30 mouse cellular contexts compared by ENCODE assay signal in the genomic region with DNA sequence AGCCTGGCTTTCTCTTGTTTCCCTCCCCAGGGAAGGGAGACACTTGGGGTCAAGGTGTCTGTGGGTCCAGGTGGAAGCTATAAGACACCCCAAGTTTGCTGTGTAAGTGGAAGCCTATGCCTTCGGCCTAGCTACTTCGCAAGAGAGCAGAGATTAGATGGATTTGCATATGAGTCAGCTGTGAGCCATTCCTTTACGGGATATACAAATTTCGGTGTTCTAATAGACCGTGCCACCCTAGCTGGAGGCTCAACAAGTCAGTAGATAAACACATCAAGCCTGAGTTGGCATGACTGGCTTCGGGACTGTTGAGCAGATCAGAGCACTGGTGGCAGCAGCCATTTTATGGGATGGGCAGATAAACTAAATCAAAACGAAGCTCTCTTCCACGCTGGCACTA. TPM values are rescaled to one million over a fixed set of nuclear protein-coding genes. Genes with fewer than 3 reads are reported as not detected.
"Had no signal": no experiment of that assay in that cellular context is flagged by ENCODE, and none has a peak within 500 bp of the region (broad histone marks: within the 10 kb centered on the region; RNA-seq: fewer than 3 reads in every experiment).

No protein-coding gene starts in this region.

- H3K27ac ChIP-seq: gastrocnemius, adult 2 months; hindbrain, embryonic 10.5 days; hindbrain, embryonic 12.5 days; hindbrain, embryonic 14.5 days; intestine, embryonic 15.5 days; layer of hippocampus, adult 2 months; limb, embryonic 13.5 days; limb, embryonic 15.5 days; liver, embryonic 12.5 days; liver, embryonic 14.5 days had no signal

- H3K9me3 ChIP-seq: heart, embryonic 12.5 days; hindbrain, embryonic 10.5 days; hindbrain, embryonic 12.5 days; intestine, embryonic 15.5 days; limb, embryonic 13.5 days; limb, embryonic 15.5 days; liver, embryonic 12.5 days had no signal

- ATAC-seq: hindbrain, embryonic 16.5 days; inflammation-experienced regulatory T-cells, adult 6 months; intestine, embryonic 15.5 days; intestine, postnatal 0 days; liver, embryonic 12.5 days had no signal

- DNase-seq: gastrocnemius, adult 2 months; gastrocnemius, postnatal 10 days; gastrocnemius, postnatal 25 days; heart, adult 18-20 months; heart, postnatal 10 days; heart, postnatal 4 days; kidney, adult 18-20 months; kidney, adult 8-10 months; kidney, postnatal 10 days; kidney, postnatal 25 days; kidney, postnatal 4 days; layer of hippocampus, postnatal 36 days; left cerebral cortex, postnatal 4 days had no signal

- H3K9ac ChIP-seq: heart, embryonic 12.5 days; hindbrain, embryonic 12.5 days; hindbrain, embryonic 14.5 days; intestine, embryonic 15.5 days; limb, embryonic 13.5 days; limb, embryonic 15.5 days; liver, embryonic 12.5 days; liver, embryonic 14.5 days had no signal

- H3K4me3 ChIP-seq: gastrocnemius, adult 2 months; heart, embryonic 12.5 days; hindbrain, embryonic 10.5 days; hindbrain, embryonic 12.5 days; intestine, embryonic 15.5 days; layer of hippocampus, adult 2 months; limb, embryonic 13.5 days; limb, embryonic 15.5 days; liver, embryonic 12.5 days had no signal

- H3K4me1 ChIP-seq: heart, embryonic 12.5 days; hindbrain, embryonic 10.5 days; hindbrain, embryonic 12.5 days; intestine, embryonic 15.5 days; limb, embryonic 13.5 days; liver, embryonic 12.5 days had no signal

- H3K27me3 ChIP-seq: heart, embryonic 12.5 days; hindbrain, embryonic 12.5 days; intestine, embryonic 15.5 days; limb, embryonic 13.5 days; limb, embryonic 15.5 days; liver, embryonic 12.5 days had no signal

- H3K36me3 ChIP-seq: heart, embryonic 12.5 days; hindbrain, embryonic 10.5 days; hindbrain, embryonic 12.5 days; intestine, embryonic 15.5 days; limb, embryonic 13.5 days; limb, embryonic 15.5 days; liver, embryonic 12.5 days had no signal

- H3K4me2 ChIP-seq: heart, embryonic 12.5 days; hindbrain, embryonic 12.5 days; hindbrain, embryonic 14.5 days; intestine, embryonic 15.5 days; limb, embryonic 13.5 days; limb, embryonic 15.5 days; liver, embryonic 12.5 days had no signal

RNA-seq across cellular contexts. Expression of a gene that starts 31.6 kb away (rescaled TPM):
- total RNA-seq: gastrocnemius, postnatal 10 days; gastrocnemius, postnatal 25 days; heart, postnatal 25 days; heart, postnatal 4 days; layer of hippocampus, adult 2 months; layer of hippocampus, postnatal 10 days; layer of hippocampus, postnatal 36 days; left cerebral cortex, adult 8-10 months; left cerebral cortex, postnatal 4 days had no signal
- polyA plus RNA-seq: heart, embryonic 12.5 days; hindbrain, embryonic 12.5 days; limb, embryonic 11.5 days had no signal
